14 mouse cellular contexts compared by ENCODE assay signal in genomic region chr12:79609399-79610010, GRCm38 (mm10).
DNase-seq lines count a peak whose midpoint lies in the region; ATAC-seq and TF ChIP-seq lines count a peak whose summit lies in the region.
"Had no signal": no experiment of that assay in that cellular context is flagged by ENCODE, and none has a peak within 500 bp of the region (broad histone marks: within the 10 kb centered on the region; RNA-seq: fewer than 3 reads in every experiment).

No protein-coding gene starts in this region.

- H3K4me3 ChIP-seq in hindbrain, embryonic 10.5 days, result no peak overlapping the region
- H3K4me3 ChIP-seq in hindbrain, embryonic 14.5 days (replicated peaks; ENCODE audit: low read length), result no peak overlapping the region
- no peak overlapping the region for H3K4me3 ChIP-seq in stomach, embryonic 15.5 days (replicated peaks)
- no peak overlapping the region for H3K4me3 ChIP-seq in stomach, postnatal 0 days (ENCODE audit: low read depth, low read length)
- no peak overlapping the region for H3K4me3 ChIP-seq in liver, embryonic 14.5 days (ENCODE audit: insufficient read depth in 1 of 2, low read depth in 2 of 2, low read length in 2 of 2)
- H3K4me3 ChIP-seq: heart, adult 2 months had no signal

- H3K4me2 ChIP-seq in hindbrain, embryonic 14.5 days (replicated peaks), result no peak overlapping the region
- no peak overlapping the region for H3K4me2 ChIP-seq in stomach, embryonic 15.5 days
- H3K4me2 ChIP-seq in stomach, postnatal 0 days (replicated peaks; ENCODE audit: low read depth), result no peak overlapping the region
- H3K4me2 ChIP-seq in liver, embryonic 14.5 days (ENCODE audit: low read depth), result no peak overlapping the region
- H3K4me2 ChIP-seq: lung, embryonic 14.5 days had no signal

- H3K27ac ChIP-seq in hindbrain, embryonic 10.5 days, result peak overlapping the region; percentile 67
- no peak overlapping the region for H3K27ac ChIP-seq in hindbrain, embryonic 14.5 days
- peak overlapping the region; percentile 87; the same call in 1 of the 2 replicates for H3K27ac ChIP-seq in stomach, embryonic 15.5 days
- no peak overlapping the region for H3K27ac ChIP-seq in stomach, postnatal 0 days (replicated peaks)
- peak overlapping the region; percentile 99; the same call in 1 of the 2 replicates for H3K27ac ChIP-seq in liver, embryonic 14.5 days
- H3K27ac ChIP-seq: heart, adult 2 months had no signal

- 45% methylated on average over 8 of the region's 8 CpGs for WGBS in hindbrain, embryonic 10.5 days
- WGBS in hindbrain, embryonic 14.5 days, result 19% methylated on average over 8 of the region's 8 CpGs
- 71% methylated on average over 8 of the region's 8 CpGs for WGBS in stomach, embryonic 15.5 days
- 77% methylated on average over 8 of the region's 8 CpGs for WGBS in stomach, postnatal 0 days
- 80% methylated on average over 8 of the region's 8 CpGs for WGBS in liver, embryonic 14.5 days (ENCODE audit: insufficient replicate concordance)

- no peak overlapping the region for H3K9ac ChIP-seq in hindbrain, embryonic 14.5 days
- no peak overlapping the region for H3K9ac ChIP-seq in stomach, embryonic 15.5 days
- no peak overlapping the region for H3K9ac ChIP-seq in stomach, postnatal 0 days (ENCODE audit: low read length)
- H3K9ac ChIP-seq in liver, embryonic 14.5 days (replicated peaks), result no peak overlapping the region
- H3K9ac ChIP-seq: lung, embryonic 14.5 days had no signal

- no peaks in the 10 kb centered on the region for H3K9me3 ChIP-seq in hindbrain, embryonic 10.5 days
- H3K9me3 ChIP-seq in hindbrain, embryonic 14.5 days (ENCODE audit: control insufficient read depth, low read length), result no peaks in the 10 kb centered on the region
- no peaks in the 10 kb centered on the region for H3K9me3 ChIP-seq in stomach, embryonic 15.5 days
- H3K9me3 ChIP-seq in stomach, postnatal 0 days (ENCODE audit: control insufficient read depth, low read length), result no peaks in the 10 kb centered on the region
- H3K9me3 ChIP-seq in liver, embryonic 14.5 days (ENCODE audit: control insufficient read depth, low read length), result no peaks in the 10 kb centered on the region

- peak; percentile 67 for DNase-seq in hindbrain, embryonic 10.5 days (ENCODE audit: low spot score)
- no peak for DNase-seq in hindbrain, embryonic 14.5 days (ENCODE audit: low spot score)
- no peak for DNase-seq in stomach, postnatal 0 days (ENCODE audit: low spot score)
- DNase-seq in liver, embryonic 14.5 days (ENCODE audit: low read depth in 3 of 3, low spot score in 3 of 3), result no peak
- DNase-seq in right cerebral cortex, postnatal 4 days, result no peak
- DNase-seq in layer of hippocampus, adult 9-11 months, result no peak
- DNase-seq in kidney, adult 9 months, result no peak
- DNase-seq: cerebellum, postnatal 14 days; heart, adult 2 months; heart, postnatal 4 days; lung, embryonic 14.5 days; right cerebral cortex, postnatal 14 days; thymus, postnatal 14 days had no signal

- H3K27me3 ChIP-seq in hindbrain, embryonic 10.5 days (ENCODE audit: insufficient read depth, poor library complexity, severe bottlenecking), result peaks cover 32% of the 10 kb centered on the region
- H3K27me3 ChIP-seq in hindbrain, embryonic 14.5 days (ENCODE audit: control insufficient read depth, insufficient read depth, low read length), result no peaks in the 10 kb centered on the region
- H3K27me3 ChIP-seq in stomach, embryonic 15.5 days (replicated peaks), result no peaks in the 10 kb centered on the region
- no peaks in the 10 kb centered on the region for H3K27me3 ChIP-seq in stomach, postnatal 0 days (ENCODE audit: control insufficient read depth, insufficient read depth, low read length)
- H3K27me3 ChIP-seq in liver, embryonic 14.5 days (ENCODE audit: control insufficient read depth, insufficient read depth, low read length), result no peaks in the 10 kb centered on the region

- TF ChIP-seq EP300 in stomach, postnatal 0 days (optimal IDR thresholded peaks at IDR 0.05), result no peak
- TF ChIP-seq EP300 in liver, embryonic 14.5 days (IDR thresholded peaks at IDR 0.05; ENCODE audit: low read depth), result no peak

- H3K4me1 ChIP-seq in hindbrain, embryonic 10.5 days (replicated peaks), result peaks cover 45% of the 10 kb centered on the region
- H3K4me1 ChIP-seq in hindbrain, embryonic 14.5 days (replicated peaks; ENCODE audit: control insufficient read depth, insufficient read depth, low read length), result 0 out of 2 replicates have a peak, but pooled peaks cover 3% of the 10 kb centered on the region
- H3K4me1 ChIP-seq in stomach, embryonic 15.5 days, result peaks cover 28% of the 10 kb centered on the region
- peaks cover 13% of the 10 kb centered on the region for H3K4me1 ChIP-seq in stomach, postnatal 0 days (replicated peaks; ENCODE audit: control insufficient read depth, insufficient read depth)
- peaks cover 56 to 58% of the 10 kb centered on the region in 2 experiments for H3K4me1 ChIP-seq in liver, embryonic 14.5 days (replicated peaks; ENCODE audit: control insufficient read depth in 2 of 2, insufficient read depth in 2 of 2, low read length in 1 of 2)

- TF ChIP-seq CTCF in stomach, postnatal 0 days (IDR thresholded peaks at IDR 0.05; ENCODE audit: low read depth), result no peak
- TF ChIP-seq CTCF in liver, embryonic 14.5 days (IDR thresholded peaks at IDR 0.05; ENCODE audit: low read depth), result no peak

- H3K36me3 ChIP-seq in hindbrain, embryonic 10.5 days, result no peaks in the 10 kb centered on the region
- H3K36me3 ChIP-seq in hindbrain, embryonic 14.5 days (replicated peaks; ENCODE audit: control insufficient read depth, insufficient read depth), result no peaks in the 10 kb centered on the region
- H3K36me3 ChIP-seq in stomach, embryonic 15.5 days, result no peaks in the 10 kb centered on the region
- no peaks in the 10 kb centered on the region for H3K36me3 ChIP-seq in stomach, postnatal 0 days (ENCODE audit: control insufficient read depth, insufficient read depth, low read length)
- H3K36me3 ChIP-seq in liver, embryonic 14.5 days (replicated peaks; ENCODE audit: control insufficient read depth, insufficient read depth, low read depth), result no peaks in the 10 kb centered on the region

- ATAC-seq in hindbrain, embryonic 14.5 days (ENCODE audit: low FRiP score), result no peak
- ATAC-seq in stomach, embryonic 15.5 days (ENCODE audit: insufficient read depth, low FRiP score, low read depth), result no peak
- no peak for ATAC-seq in stomach, postnatal 0 days (ENCODE audit: low FRiP score, low TSS enrichment)
- no peak for ATAC-seq in liver, embryonic 14.5 days (ENCODE audit: insufficient read depth)

Comparison
In these comparisons a context has a peak if more than half of its experiments do, and no peak if none do; other contexts are left out.
1. H3K27ac ChIP-seq: peak in hindbrain, embryonic 10.5 days (single experiment), stomach, embryonic 15.5 days (single experiment) and liver, embryonic 14.5 days (single experiment); none in hindbrain, embryonic 14.5 days (single experiment) and stomach, postnatal 0 days (single experiment).